Mouse (Mus musculus): ENCODE data around the gene Knop1.

Knop1 gene

GRCm38 (mm10) chr7:118795779-118796178 is 60.3 kb downstream of the Knop1 start:
- no peak for DNase-seq

GRCm38 (mm10) chr7:118793899-118794298 is 62.2 kb downstream of the Knop1 start:
- no peak for DNase-seq
